Mouse (Mus musculus) layer of hippocampus, adult 9-11 months (tissue): ENCODE measurements around the gene Pknox2.

Source experiments
- DNase-seq: peaks from one replicate; pipeline ENCODE4 v3.0.0; 2022

The Pknox2 gene

DNA sequence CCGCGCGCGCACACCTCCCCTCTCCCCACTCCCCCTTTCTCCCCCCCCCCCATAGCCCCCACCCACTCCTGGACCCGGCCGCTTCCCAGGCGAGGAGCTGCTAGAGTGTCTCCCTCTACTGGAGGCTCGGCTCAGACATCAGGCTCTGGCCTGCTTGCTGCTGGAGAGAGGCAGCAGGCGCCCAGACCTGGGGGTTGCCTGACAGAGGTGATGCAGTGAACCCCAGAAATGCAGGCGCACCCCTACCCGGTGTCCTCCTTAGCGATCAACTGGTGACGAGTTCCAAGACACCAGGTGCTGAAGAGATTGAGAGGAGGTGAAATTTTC lies at the start of gene Pknox2:
Gene Pknox2 (minus strand): TSS at position 49 of the 327 bp plus-strand sequence.
- DNase-seq, result peak; percentile 85

DNA sequence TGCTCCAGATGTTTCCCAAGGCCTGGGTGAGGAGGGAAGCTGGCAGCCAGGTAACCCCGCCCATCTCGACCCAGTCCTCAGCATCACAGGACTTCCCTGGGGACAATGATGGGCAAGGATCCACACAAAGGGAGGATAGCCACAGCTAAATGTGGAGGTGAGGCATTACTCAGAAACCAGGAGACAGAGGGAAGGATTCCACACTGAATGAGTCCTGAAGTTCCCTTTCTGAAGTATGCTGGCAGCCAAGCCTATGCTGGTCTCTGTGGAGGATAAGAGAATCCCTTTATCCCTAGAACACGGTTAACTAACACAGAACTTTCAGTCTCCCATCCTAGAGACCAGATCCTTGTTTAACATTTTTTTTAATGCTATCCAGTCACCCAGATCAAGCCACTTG lies 40.8 kb upstream of the Pknox2 start:
- no peak for DNase-seq

DNA sequence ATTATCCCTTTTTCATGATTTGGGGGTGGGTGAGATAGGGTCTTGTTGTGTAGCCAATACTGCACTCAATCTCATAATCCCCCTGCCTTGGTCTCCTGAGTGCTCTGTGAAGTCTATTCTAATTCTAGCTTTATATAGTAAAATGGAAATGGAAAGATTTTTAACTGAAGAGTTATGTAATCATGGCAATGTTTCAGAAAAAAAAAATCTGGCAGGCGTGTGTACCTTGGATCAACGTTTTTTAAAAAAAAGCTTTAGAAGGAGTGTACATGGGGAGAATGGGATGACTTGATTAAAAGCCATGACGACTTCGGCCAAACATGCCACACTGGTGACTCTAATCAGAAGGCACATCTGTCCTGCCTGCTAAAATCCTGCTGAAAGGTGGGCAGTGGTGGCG lies 40.2 kb upstream of the Pknox2 start:
- no peak for DNase-seq

DNA sequence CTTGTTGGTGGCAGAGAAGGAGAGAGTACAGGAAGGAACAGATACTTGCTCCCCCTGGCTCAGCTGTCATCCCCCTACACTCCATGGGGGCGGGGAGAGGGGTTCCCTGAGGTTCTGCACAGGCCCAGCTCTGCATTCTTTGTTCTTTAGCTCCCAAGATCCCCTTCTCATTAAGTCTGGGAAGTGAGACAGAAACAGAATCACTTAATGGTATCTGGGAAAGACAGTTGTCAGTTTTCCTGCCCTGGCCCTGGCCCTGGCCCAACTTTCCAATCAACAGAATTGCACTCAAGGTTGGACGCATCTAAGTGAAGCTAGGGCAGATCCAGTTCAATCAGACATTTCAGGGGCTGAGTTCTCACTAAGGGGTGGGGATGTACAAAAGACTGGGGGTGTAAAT lies 36.0 kb upstream of the Pknox2 start:
- DNase-seq, result no peak

DNA sequence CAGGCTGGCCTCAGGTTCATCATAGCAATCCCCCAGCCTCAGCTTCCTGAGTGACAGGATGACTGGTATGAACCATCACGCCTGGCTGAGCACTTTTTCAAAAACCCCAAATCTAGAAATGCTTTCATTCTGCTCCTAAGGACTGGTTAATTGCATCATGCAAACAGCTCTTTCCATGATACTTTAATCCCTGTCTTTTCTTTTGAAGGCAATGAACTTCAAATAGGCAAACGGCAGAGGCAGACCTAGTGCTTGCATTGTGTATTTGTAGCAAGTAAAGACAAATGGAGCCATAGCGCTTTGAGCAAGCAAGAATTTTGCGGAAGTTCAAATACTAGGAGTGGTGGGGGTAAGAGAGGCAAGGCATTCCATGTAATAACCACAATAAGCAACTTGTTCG lies 34.4 kb upstream of the Pknox2 start:
- DNase-seq, result no peak

DNA sequence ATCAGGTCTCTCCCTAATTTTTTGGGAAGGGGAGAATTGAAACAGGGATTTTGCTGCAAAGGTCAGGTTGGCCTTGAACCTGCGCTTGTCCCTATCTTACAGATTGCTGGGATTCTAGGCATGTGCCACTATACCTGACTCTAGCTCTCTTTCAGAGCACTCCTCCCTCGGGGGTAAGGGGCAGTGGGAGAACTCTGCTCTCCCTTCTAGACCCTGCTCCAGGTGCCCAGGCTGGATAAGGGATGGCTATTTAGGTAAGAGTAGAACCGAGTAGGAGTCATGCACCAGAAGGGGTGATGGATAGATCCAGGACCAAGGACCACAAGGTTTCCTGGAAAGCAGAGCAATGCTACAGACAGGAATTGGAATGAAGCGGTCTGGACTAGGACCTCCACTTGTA lies 32.4 kb upstream of the Pknox2 start:
- no peak for DNase-seq

DNA sequence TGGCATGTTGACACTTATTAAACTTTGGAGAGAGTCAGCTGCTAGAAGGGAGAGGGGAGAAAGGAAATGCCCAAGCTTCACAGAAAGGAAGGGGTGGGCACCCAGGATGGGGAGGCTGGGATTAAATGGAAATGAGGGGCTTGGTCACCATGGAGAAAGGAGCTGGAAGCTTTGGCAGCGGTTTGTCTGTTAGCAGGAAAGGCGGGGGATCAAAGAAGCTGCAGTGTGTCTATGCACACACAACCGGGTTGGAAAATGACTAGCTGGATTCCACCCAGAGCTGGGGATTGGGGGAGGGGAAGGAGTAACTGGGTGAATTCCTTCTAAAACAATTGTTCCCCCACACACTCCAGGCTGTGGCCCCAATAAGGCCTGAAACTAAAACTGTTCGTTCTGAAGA lies 31.7 kb upstream of the Pknox2 start:
- DNase-seq, result peak; percentile 34

DNA sequence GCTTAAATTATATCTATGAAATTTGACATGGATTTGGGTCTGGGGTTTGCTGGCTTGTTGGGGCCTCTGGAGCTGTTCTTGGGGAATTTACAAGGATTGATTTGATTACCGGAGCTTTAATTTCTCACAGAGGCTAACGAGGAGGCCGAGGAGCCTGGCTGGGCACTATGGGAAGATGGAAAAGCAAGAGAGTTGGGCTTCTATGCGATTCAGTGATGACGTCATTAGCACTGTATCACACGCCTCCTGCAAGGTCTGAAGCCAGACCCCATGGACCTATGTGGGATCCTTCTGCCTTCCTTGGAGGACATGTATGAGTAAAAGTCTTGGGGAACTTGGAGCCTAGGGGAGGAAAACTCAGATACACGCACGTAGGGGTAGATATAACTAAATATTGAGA lies 30.3 kb upstream of the Pknox2 start:
- no peak for DNase-seq

DNA sequence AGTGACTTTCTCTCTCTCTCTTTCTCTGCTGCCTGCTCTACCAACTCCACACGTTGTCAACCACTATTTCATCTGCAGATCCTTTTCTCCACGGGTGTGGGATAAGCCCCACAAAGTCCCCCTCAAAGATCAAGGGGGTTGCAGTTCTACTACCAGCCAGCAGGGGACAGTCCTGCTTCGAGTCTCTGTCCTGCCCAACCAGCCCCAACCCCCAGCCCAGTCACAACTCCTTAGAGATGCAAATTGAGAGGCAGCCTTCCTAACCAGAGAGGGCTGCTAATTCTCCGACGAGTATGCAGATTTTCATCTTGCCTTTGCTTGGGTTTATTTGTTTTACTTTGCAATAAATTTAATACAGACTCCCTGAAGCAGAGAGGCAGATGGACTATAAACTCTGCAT lies 29.9 kb upstream of the Pknox2 start:
- peak; percentile 68 for DNase-seq

DNA sequence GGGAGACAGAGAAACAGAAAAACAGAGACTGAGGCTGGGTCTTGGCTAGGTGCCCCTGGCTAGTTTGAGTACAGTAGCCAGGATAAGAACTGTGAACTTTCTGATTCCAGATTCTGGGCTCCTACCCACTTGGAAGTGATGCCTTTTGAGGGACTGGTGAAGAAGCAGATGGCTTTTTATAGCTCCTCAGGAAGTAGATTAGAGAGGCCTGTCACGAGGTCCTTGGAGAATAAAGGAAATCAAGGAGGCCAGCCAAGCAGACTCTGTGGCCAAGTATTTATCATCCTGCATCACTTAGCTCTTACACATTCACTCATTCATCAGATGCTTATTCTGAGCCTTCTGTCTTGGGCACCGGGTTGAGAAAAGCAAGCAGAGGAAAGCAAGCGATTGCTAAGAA lies 28.8 kb upstream of the Pknox2 start:
- no peak for DNase-seq

DNA sequence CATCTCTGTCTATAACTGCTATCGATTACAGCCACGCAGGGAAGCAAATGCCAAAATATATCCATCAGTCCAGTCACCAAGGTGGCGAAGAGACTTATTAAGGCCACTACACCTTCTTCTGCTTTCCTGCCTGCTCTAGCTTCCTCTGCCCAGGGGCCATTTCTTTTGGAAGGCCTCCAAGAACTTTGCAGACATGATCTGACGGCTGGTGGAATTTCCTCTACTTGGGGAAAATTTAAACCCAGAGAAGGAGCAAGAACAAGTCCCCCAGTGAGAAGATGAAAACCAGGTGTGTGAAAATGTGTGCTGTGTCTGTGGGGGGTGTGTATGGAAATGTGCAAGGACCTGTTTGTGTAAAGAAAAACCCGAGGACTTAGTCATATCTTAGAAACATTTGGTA lies 26.2 kb upstream of the Pknox2 start:
- DNase-seq, result no peak

DNA sequence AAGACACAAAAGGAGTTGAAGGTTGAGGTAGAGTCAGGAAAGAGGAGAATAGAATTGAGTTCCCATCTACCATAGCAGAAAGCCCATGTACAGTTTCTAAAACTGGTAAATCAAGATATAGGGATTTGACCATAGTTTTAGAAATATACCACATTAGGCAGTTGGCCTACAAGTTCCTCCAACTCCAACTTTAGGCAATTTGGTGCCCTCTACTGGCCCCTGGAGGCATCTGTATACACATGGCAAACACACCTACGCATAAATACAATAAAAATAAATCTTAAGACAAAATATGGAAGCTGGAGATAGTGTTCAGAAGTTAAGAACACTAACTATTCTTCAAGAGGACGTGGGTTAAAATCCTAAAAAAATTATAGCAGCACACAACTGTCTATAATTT lies 19.7 kb upstream of the Pknox2 start:
- no peak for DNase-seq

DNA sequence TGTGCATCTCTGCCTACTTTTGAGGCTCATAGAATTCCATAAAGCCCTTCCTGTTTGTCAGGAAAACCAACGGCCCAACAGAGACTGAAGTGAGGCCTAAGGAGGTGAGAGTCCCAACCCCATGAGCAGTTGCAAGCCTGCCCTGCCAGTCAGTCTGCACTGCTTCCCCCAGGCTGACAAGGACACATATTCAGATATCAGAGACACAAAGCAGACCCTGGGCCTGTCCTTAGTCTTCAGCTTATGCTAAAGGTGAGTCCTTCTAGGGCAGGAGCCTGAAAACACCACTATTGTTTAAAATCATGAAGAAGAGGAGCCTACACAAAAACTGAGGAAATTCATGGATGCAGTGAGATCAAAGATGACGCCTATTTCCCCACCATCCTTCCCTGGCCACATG lies 13.5 kb upstream of the Pknox2 start:
- DNase-seq, result no peak

DNA sequence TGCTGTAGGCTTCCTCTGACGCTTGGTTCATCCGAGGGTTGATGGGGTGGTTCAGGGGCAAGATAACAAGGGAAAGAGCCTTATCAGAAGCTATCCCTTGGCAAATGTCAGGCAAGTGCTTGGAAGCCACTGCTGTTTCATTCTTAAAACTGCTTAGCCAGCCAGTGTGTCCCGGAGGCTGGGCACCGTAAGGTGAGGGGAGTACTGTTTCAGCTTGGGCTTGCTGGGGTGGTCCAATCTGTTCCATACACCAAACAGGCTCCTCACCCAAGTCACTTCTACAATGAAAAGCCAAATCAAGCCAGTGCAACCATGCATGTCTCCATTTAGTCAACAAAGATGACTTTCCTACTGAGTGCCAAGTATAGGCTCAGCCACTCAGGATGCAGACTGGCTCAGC lies 679 bp upstream of the Pknox2 start:
- DNase-seq, result no peak

DNA sequence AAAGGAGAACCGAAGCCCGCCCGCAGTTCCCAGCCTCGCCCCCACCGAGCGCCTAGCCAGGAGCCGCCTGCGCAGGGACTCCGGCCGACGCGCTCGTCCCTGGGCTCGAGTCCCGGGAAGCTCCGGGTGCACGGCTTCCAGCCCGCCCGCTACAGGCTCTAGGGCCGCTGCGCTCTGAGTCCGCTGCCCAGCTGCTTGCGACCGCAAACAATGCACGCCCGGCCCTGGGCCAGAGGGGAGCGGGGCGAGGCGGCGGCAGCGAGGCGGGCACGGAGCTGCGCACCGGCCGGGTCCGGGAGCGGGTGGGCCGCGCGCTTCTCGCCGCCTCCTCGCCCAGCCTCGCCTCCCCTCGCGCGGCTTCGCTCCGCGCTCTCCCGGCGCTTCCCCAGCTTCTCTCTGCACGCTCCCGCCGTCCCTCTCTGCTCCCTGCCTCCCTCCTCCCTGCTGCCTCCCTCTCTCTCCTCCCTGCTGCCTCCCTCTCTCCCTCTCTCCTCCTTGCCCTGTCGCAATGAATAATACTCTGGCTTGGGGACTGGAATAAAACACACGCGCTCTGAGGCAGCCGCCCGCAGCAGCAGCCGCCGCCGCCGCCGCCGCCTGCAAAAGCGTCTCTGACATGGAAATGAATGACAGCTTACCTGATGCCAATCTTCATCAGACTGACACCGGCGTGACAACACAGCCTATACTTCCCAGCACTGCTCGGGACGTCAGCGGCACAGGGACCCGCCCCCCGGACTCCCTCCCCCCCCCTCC lies 426 bp downstream of the Pknox2 start:
- DNase-seq, result peak; percentile 87

DNA sequence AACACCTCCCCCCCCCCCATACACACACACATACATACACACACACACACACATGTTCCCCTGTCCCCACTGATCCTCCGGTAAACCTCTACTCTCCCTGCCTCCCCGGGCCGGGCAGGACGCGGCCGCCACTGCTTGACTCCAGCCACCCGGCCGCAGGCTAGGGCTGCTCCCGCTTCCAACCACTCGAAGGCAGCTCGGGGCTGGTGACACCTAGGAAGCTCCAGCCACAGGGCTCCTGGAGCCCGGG lies 929 bp downstream of the Pknox2 start:
- DNase-seq, result no peak

DNA sequence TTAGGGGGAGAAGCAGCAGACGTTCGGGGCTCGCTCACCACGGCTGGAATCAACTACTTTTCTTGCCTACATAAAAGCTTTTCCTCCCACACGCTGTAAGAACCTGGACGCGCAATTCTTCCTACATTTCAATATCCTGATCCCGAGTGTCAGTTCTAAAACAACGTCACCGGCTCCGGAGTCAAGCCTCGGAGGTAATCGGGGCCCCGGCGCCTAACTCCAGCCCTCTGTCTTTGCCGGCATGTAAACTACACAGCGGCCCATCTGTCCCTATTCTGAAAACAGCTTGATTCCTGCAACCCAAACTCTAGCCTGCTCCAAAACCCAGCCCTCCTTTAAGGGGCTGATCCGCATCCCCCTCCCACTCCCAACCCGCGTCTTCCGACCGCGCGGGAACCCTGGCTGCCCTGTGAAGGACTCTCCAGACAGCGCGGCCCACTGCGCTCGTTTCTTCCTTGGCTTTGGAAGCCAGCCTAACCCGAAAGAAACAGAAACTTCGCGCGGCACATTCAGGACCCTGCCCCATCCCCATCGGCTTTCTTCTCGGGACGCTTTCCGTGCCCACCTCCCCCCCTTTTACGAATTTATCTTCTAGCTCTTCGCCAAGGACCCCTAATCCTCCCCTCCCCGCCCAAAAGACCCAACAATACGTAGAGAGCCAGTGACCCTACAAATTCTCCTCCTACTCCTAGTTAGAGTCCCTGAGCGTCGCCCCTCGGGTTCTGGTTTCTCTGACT lies 1.4 kb downstream of the Pknox2 start:
- DNase-seq, result no peak

DNA sequence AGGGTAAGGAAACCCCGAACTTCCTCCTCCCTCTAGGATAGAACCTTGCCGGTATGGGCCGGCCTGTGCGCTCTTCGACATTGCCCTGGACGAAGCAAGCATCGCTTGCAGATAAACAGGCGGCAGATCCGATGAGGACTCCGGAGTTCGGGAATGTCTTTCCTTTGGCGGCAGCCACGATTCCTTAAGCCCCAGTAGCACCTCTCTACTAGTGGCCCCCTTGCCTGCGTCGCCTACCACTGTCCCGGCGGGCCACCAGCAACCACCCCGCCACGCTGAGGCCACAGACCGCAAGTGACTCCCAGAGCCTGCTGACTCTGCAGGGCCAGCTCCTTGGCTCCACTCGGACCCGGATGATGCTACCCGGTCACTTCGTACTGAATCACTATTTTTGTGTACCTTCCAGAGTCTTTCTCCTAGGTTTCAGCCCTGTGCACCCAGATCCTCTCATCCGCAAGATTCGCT lies 2.0 kb downstream of the Pknox2 start:
- peak; percentile 21 for DNase-seq

DNA sequence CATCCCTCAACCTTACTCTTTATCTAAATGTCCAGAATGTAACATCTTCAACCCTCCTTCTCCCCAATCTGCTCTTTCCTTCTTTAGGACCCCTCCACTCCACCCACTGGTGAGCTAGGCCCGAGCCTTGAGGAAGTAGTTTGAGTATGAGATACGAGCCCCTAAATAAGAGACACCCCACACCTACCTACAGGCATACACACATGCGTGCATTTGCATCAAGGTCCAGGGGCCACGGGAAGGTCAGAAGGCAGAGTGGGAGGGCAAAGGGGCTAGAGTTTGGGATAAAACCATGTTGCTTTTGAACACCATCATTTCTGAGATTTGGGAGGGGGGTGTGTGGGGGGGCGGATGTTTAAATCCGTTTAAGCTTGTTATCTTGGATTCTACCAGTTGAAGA lies 2.5 kb downstream of the Pknox2 start:
- DNase-seq, result no peak

DNA sequence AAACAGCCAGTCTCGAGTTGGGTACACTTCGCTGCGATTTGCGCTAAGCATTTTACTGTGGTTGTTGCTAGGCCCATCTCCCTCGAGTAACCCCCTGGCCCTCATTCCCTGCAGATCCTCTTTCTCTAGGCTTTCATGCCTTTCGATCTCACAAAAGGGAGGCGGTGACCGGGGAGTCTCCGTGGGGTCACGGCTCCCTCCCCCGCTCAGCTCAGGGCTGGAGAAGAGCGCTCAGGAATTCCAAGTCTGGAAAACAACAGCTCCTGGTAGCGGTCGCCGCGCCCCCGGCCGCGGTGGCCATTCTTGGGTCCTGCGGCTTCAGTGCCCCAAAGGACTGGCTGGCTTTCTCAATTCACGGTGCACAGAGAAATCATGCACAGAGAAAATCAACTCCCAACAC lies 3.0 kb downstream of the Pknox2 start:
- no peak for DNase-seq

DNA sequence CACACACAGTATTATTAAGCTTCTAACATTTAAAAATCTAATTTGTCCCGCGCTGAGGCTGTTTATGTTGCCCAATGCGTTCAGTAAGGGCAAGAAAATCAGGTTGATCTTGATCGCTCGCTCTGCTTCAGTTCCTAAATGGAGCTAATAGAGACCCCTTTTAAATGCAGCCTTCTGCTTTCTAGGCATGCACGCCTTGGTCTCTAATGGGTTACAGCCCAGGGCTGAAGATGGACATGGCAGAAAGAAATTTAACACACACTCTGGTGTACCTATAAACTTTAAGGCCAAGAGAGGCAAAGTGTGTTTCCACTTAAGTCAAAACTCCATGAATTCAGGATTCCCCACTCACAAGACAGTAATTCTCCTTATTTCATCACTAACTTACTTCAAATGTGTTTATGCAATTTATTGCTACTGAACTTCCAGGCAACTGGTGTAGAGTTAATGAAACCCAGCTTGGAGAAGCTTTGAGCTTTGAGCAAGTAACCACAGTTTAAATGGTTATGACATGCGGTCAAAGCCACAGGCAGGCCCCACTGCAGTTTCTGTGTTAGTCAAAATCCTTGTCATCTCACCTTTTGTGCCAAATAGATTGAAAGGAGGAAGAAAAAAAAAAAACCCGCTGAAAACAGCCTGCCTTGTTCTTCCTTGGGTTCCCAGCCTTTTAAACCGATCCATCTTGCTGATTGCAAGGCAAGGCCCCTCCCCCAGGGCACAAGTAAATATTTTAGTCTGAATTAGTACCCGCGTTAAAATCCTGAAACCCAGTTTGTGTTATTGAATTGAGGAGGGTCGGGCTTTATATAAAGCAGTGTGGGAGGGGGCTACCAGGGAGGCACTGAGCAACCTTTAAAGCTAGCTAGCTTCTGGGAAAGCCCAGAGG lies 3.9 kb downstream of the Pknox2 start:
- DNase-seq, result no peak

DNA sequence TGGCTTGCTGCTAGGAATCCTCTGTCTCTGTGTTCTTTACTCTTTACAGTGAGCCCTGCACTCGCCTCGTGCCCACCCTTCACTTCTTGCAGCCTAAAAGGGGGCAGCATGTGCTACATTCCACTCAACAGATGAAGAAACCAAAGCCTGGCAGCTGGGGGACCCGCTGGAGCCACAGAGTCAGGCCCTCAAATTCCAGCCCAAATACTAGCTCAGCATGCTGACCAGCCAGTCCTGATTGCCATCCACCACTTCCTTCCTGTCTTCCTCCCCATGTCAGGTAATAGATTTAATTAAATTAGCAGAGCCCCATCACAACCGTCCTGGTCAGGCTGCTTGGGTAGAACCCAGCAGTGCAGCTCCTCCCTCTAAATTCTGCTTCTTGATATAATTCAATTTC lies 5.1 kb downstream of the Pknox2 start:
- no peak for DNase-seq

DNA sequence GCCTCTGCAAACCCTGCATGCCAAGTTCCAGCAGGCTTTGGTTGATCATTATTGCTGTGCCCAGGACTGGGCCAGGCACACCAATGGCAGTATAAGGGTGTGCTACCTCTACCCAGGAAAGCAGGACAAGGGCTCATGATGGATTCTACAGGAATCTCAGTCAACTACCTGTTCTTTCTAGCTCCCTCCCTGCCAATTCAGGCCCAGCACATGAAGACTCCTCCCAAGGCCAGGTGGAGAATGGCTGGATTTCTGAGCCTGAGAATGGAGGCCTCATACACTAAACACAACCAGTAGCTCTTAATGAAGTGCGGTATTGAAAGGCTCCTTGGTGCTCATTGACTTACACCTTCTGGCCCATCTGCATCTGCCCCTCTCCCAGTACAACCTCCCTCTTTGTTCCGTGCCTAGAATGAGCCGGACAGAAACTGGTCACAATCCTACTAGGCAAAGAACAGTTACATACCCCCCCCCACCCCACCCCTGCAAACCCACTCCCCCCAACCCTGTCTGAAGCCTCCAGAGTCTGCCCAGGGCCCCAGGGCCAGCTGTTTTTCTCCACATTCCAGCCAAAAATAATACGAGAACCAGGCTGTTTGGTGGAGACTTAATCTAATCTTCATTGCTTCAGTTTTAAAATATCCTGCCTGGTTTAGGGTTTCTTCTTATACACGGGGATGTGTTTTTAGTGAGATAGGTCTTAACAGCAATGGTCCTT lies 6.6 kb downstream of the Pknox2 start:
- no peak for DNase-seq
